Mouse (Mus musculus) liver, embryonic 16.5 days (tissue): ENCODE measurements around the gene Ccni. TPM values are rescaled to one million over a fixed set of nuclear protein-coding genes. Genes with fewer than 3 reads are reported as not detected.

Source experiments
- ATAC-seq: fragments of 200-750 bp; cut with Nextera tagmentation; 2 replicates; pipeline ENCODE4 v1.8.0; 2017; ENCODE audit warnings: low read depth, mild to moderate bottlenecking, moderate number of reproducible peaks, moderate library complexity
- H3K27ac ChIP-seq: fragments of 300-500 bp; sonication (generic); 2 replicates; pipeline ENCODE4 v1.5.1; 2014; ENCODE audit warnings: mild to moderate bottlenecking, low read length
- H3K27me3 ChIP-seq: fragments of 300-500 bp; sonication (generic); 2 replicates; pipeline ENCODE4 v1.6.1; 2014; ENCODE audit warnings: low read depth, low read length, mixed read lengths; ENCODE audit not compliant: control insufficient read depth, insufficient read depth
- H3K36me3 ChIP-seq: fragments of 300-500 bp; sonication (generic); 2 replicates; pipeline ENCODE4 v1.6.1; 2014; ENCODE audit warnings: mild to moderate bottlenecking; ENCODE audit not compliant: control insufficient read depth, insufficient read depth
- H3K4me1 ChIP-seq: fragments of 300-500 bp; sonication (generic); 2 replicates; pipeline ENCODE4 v1.6.1; 2014; ENCODE audit warnings: low read depth, low read length, mixed read lengths; ENCODE audit not compliant: control insufficient read depth
- H3K4me2 ChIP-seq: fragments of 300-500 bp; sonication (generic); 2 replicates; pipeline ENCODE4 v1.6.1; 2014; ENCODE audit warnings: low read depth, low read length, mixed read lengths
- H3K4me3 ChIP-seq: fragments of 300-500 bp; sonication (generic); 2 replicates; pipeline ENCODE4 v1.5.1; 2014; ENCODE audit warnings: low read depth, mild to moderate bottlenecking, low read length
- H3K9ac ChIP-seq: fragments of 300-500 bp; sonication (generic); 2 replicates; pipeline ENCODE4 v1.6.1; 2014; ENCODE audit warnings: low read depth, low read length
- H3K9me3 ChIP-seq: fragments of 300-500 bp; sonication (generic); replicated peaks from 2 replicates; pipeline ENCODE4 v1.6.1; 2016; ENCODE audit warnings: low read length; ENCODE audit not compliant: control insufficient read depth
- WGBS: fragments of 180-500 bp; shearing (Covaris S2); extraction: QIAGEN DNeasy Blood & Tissue Kit; methylation state at CpG from one replicate; pipeline ENCODE4 v1.1.7; 2014; ENCODE audit not compliant: insufficient replicate concordance; 5-methylcytosine and 5-hydroxymethylcytosine counted together
- polyA plus RNA-seq: library from polyadenylated mRNA; unstranded; fragments of >200 nt; fragmentation: Nextera tagmentation; extraction: Ambion mirVana; gene quantifications from 2 replicates; pipeline ENCODE4 v1.2.1, GENCODE M21; 2015

Gene Ccni
- polyA plus RNA-seq, 1 experiment from 2014 or later = 34.0 TPM

DNA sequence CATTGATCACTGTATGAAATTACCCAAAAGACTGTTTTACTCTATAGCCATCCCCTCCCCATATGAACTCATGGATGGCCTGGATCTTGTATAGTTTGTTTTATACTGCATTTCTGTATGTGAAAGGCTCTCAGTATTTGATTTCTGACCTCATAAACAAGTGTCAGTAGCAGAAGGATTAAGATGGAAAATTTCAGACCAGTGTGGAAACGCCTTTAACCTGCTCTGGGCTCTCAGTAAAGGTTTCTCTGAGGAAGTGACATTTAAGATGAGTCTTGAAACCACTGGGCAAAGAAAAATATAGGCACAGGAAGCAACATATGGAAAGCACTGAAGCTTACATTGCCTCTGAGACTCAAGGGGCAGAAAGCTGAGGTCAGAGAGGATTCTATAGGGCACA lies 1.3 kb upstream of the Ccni start:
- peaks cover 13% of the 10 kb centered on the region for H3K4me1 ChIP-seq
- no peak for ATAC-seq
- no peak overlapping the region for H3K9ac ChIP-seq
- H3K4me2 ChIP-seq = peak overlapping the region; percentile 82; the same call in 1 of the 2 replicates
- no peaks in the 10 kb centered on the region for H3K36me3 ChIP-seq
- H3K9me3 ChIP-seq = no peaks in the 10 kb centered on the region
- H3K27me3 ChIP-seq = no peaks in the 10 kb centered on the region
- H3K4me3 ChIP-seq = no peak overlapping the region
- WGBS = 81% methylated on average over 1 of the region's 1 CpGs
- H3K27ac ChIP-seq = no peak overlapping the region

GRCm38 (mm10) chr5:93207006-93207348 lies 682 bp upstream of the Ccni start:
- Histone ChIP-seq H3K4me3 (peak overlapping the region; percentile 90), H3K9ac (peak overlapping the region; percentile 92), H3K36me3 (peaks cover 3% of the 10 kb centered on the region; the same call in 1 of the 2 replicates), H3K27ac (peak overlapping the region; percentile 89), H3K4me2 (peak overlapping the region; percentile 82), H3K27me3 (no peaks in the 10 kb centered on the region), H3K9me3 (no peaks in the 10 kb centered on the region), H3K4me1 (peaks cover 13% of the 10 kb centered on the region)
- ATAC-seq = no peak
- WGBS = 4% methylated on average over 6 of the region's 6 CpGs

- Histone ChIP-seq H3K27ac (peak overlapping the region; percentile 89), H3K4me3 (peak overlapping the region; percentile 90), H3K9me3 (no peaks in the 10 kb centered on the region), H3K4me2 (peak overlapping the region; percentile 88), H3K27me3 (no peaks in the 10 kb centered on the region), H3K9ac (peak overlapping the region; percentile 92), H3K4me1 (peaks cover 13% of the 10 kb centered on the region), H3K36me3 (peaks cover 12% of the 10 kb centered on the region)
- ATAC-seq = peak; percentile 51
- under 1% methylated on average over 61 of the region's 63 CpGs for WGBS
Measured at GRCm38 (mm10) chr5:93205371-93206108, 755 bp downstream of the Ccni start.

GRCm38 (mm10) chr5:93201181-93201580 lies 5.1 kb downstream of the Ccni start:
- no peak overlapping the region for H3K27ac ChIP-seq
- H3K9me3 ChIP-seq = no peaks in the 10 kb centered on the region
- no peak overlapping the region for H3K4me2 ChIP-seq
- peaks cover 7% of the 10 kb centered on the region for H3K4me1 ChIP-seq
- no peak for ATAC-seq
- H3K36me3 ChIP-seq = peaks cover 33% of the 10 kb centered on the region
- H3K4me3 ChIP-seq = no peak overlapping the region
- H3K27me3 ChIP-seq = no peaks in the 10 kb centered on the region
- WGBS = 86% methylated on average over 1 of the region's 1 CpGs
- H3K9ac ChIP-seq = no peak overlapping the region

GRCm38 (mm10) chr5:93198232-93198631 lies 8.1 kb downstream of the Ccni start:
- no peak for ATAC-seq
- Histone ChIP-seq H3K9me3 (no peaks in the 10 kb centered on the region), H3K36me3 (peaks cover 33% of the 10 kb centered on the region), H3K27me3 (no peaks in the 10 kb centered on the region), H3K4me2 (no peak overlapping the region), H3K4me3 (no peak overlapping the region), H3K4me1 (no peaks in the 10 kb centered on the region; the same call in 1 of the 2 replicates), H3K27ac (no peak overlapping the region), H3K9ac (no peak overlapping the region)
- 67% methylated on average over 3 of the region's 3 CpGs for WGBS

DNA sequence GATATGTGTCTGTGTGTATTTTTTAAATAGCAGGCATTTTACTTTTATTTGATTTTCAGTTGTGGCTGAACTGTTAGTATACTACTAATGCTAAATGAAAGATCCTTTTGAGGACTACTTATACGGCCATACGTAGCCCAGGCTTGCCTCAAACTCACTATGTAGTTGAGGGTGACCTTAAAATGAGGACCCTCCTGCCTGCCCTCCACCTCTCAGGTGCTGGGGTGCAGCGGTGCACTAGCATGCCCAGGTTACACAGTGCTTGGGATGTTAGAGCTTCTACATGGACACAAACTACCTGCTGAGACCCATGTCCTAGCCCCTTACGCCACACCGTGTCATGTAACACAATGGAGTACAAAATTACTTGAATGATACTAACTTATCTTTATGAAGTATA lies 15.9 kb downstream of the Ccni start:
- Histone ChIP-seq H3K4me3 (no peak overlapping the region), H3K9ac (no peak overlapping the region), H3K4me1 (no peaks in the 10 kb centered on the region; the same call in 1 of the 2 replicates), H3K4me2 (no peak overlapping the region), H3K27me3 (no peaks in the 10 kb centered on the region), H3K9me3 (no peaks in the 10 kb centered on the region), H3K36me3 (peaks cover 23% of the 10 kb centered on the region), H3K27ac (no peak overlapping the region)
- WGBS = 92% methylated on average over 5 of the region's 5 CpGs
- no peak for ATAC-seq

GRCm38 (mm10) chr5:93189607-93190006 lies 16.7 kb downstream of the Ccni start:
- Histone ChIP-seq H3K36me3 (peaks cover 26% of the 10 kb centered on the region), H3K4me1 (no peaks in the 10 kb centered on the region; the same call in 1 of the 2 replicates), H3K4me2 (no peak overlapping the region), H3K4me3 (no peak overlapping the region), H3K9me3 (no peaks in the 10 kb centered on the region), H3K27ac (no peak overlapping the region), H3K27me3 (no peaks in the 10 kb centered on the region), H3K9ac (no peak overlapping the region)
- ATAC-seq = no peak
- WGBS = 78% methylated on average over 3 of the region's 3 CpGs

GRCm38 (mm10) chr5:93184548-93184947 lies 21.7 kb downstream of the Ccni start:
- Histone ChIP-seq H3K9me3 (no peaks in the 10 kb centered on the region), H3K4me1 (no peaks in the 10 kb centered on the region), H3K27me3 (no peaks in the 10 kb centered on the region), H3K4me3 (no peak overlapping the region), H3K9ac (no peak overlapping the region), H3K4me2 (no peak overlapping the region), H3K27ac (no peak overlapping the region), H3K36me3 (peaks cover 33% of the 10 kb centered on the region)
- ATAC-seq = no peak
- 88% methylated on average over 6 of the region's 6 CpGs for WGBS

DNA sequence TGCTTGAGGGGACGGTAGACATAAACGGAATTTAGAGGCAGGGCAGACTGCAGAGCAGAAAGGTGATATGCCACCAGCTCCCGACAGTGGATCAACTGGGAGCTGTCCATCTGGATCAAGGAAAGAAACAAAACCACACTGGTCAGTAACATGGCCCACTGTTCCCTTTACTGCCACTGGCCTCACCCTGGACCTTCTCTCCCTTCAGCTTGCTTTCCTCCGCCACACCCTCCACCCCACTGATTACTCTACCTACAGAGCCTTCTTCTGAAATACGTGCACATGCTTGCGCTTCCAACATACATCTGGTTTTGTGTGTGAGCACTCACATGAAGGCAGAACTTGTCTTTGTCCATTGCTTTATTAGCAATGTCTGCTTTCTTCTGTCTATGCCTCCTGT lies 23.0 kb downstream of the Ccni start:
- Histone ChIP-seq H3K4me1 (no peaks in the 10 kb centered on the region), H3K27ac (no peak overlapping the region), H3K4me3 (no peak overlapping the region)

More for the DNA sequence above, 23.0 kb downstream of the Ccni start:
- H3K4me2 ChIP-seq = no peak overlapping the region
- H3K9ac ChIP-seq = no peak overlapping the region
- H3K27me3 ChIP-seq = no peaks in the 10 kb centered on the region
- H3K36me3 ChIP-seq = peaks cover 29% of the 10 kb centered on the region
- no peaks in the 10 kb centered on the region for H3K9me3 ChIP-seq
- WGBS = 88% methylated on average over 6 of the region's 6 CpGs
- no peak for ATAC-seq
